Mouse (Mus musculus) mouse embryonic stem cell (cell line): ENCODE results near the gene Tspan18.

ENCODE experiments used
- in situ Hi-C, 2 experiments: fragments of 300-500 bp; cut with MboI; formaldehyde crosslinking; loops; 1 replicate in 1 of 2; 3 replicates in 1 of 2; pipeline ENCODE4 v1.14.3; 2019 to 2020; ENCODE audit warnings: low sequenced_read_pairs in 2 of 2, low pct_unique_long_range_greater_than_20kb in 1 of 2, mixed read lengths in 1 of 2; ENCODE audit not compliant: unreplicated experiment in 1 of 2

The Tspan18 gene

DNA sequence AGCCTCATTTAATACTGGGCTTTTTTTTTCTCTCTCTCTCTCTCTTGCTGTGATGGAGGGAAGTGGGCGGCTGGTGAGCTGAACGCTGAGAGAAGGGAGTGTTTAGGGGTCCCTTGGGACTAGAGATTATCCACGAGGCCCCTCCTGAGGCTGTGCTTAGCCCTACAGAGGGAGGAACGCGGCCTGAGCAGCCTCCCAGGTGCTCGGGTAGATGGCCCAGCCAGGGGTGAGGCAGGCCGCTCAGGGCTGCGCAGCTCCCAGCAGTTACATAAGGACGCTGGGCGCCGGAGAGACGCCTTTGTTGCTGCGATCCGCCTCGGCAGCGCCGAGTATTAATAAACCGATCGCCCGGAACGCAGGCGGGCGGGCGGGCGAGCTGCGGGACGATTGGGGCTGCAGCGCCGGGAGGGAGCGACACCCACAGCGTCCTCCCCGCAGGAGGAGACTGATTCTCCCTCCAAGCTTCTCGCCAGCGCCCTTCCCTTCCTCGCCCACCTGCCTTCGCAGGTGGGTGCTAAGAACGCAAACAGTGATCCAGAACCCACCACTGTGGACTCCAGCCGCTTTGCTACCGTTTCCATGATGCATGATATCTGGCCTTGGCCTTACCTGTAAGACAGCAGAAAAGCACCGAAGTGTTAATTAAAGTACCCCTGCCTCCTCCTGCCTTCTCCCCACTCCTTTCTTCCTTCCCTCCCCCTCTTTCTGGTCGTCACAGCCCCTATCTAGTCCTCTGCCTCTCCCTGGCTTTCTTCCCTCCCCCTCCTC is 154.0 kb downstream of the Tspan18 start:
- in situ Hi-C loops: no loop called here

DNA sequence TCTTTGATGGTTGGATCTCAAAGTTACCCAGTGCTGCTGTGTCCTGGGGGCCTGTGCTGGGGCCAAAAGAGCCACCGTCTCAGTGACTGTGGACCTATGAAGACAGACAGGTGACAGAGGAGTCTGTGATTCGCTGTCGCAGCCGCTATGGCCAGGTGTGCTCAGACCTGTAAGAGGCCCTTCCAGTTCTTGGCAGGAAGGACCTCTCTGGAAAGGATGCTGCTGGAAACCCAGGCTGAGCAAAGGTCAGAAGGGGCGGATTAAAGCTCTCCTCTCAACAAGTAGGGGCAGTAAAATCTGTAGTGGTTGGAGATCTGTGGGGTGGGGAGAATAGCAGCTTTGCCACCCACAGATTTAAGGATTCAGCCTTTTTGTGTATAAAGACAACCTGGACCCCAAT is 154.7 kb downstream of the Tspan18 start:
- in situ Hi-C loops: no loop called here

DNA sequence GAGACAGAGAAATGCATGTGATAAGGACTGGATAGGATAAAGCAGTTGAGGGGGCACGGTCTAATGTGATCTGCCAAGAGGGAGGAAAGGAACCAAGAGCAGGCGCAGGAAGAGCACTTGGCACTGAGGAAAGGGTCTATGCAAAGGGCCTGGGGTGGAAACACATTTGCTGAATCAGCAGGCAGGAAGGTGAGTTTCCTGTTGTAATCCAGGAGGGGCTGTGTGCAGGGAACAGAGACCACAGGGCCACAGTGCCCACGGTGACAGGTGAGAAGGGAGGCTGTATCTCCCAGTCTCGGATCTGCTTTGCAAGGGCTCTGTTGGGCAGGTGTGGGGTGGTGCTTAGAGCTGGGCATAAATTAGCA is 156.0 kb downstream of the Tspan18 start:
- in situ Hi-C loops: no loop called here

DNA sequence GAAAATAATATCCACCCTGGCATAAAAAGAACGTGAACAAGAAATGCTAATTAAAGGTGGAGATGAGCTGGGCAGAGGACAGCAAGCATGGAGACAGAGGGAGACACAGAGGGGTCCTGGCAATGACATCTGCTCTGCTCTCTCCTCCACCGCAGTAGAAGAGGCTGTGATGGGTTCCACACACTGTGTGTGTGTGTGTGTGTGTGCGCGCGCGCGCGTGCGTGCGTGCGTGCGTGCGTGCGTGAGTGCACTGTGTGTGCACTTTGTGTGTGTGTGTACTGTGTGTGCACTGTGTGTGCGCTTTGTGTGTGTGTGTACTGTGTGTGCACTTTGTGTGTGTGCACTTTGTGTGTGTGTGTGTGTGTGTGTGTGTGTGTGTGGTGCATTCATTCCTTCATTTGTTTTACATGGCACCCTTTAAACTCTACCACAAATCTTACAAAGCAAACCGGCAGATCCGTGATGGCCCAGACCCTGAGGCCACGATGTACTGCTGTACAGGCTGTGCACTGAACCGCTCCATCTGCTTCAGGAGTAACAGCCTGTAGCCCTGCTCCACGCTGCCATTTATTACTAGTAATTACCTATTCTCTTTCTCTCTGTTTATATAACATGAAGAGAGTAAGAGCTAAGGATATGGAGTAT is 156.5 kb downstream of the Tspan18 start:
- in situ Hi-C loops: no loop called here

DNA sequence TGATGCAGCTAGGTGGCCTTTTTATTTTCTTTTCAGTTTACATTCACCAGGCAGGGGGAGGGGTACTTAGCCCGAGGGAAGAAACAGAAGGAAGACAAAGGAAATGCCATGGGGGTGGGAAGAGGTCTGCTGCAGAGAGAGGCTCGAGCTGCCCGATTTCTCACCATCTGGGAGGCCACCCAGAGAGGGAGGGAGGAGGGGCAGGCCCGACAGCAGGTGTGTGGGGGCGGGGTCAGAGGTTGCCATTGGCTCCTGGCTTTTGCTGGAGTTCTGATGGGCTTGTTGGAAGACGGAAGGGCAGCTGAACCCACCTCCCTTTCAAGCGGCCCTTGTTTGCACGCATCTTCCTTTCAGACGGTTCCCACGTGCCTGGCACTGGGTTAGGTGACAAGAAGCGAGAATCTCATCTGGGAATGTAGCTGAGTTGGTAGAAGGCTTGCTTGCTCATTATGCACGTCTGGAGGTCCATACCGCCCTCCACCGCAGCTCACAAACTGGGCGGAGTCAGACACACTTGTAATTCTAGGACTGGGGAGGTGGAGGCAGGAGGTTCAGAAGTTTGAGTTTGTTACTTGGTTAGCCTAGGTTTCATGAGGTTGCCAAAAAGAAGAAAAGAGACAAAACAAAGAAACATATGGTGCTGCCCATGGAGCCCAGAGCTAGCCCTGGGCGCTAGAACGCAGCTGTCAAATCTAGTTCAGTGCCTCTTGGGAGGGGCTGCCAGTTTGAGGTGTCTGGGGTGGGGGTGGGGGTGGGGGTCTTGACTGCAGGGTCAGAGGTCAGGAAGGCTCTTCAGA is 157.2 kb downstream of the Tspan18 start:
- in situ Hi-C loops: no loop called here

DNA sequence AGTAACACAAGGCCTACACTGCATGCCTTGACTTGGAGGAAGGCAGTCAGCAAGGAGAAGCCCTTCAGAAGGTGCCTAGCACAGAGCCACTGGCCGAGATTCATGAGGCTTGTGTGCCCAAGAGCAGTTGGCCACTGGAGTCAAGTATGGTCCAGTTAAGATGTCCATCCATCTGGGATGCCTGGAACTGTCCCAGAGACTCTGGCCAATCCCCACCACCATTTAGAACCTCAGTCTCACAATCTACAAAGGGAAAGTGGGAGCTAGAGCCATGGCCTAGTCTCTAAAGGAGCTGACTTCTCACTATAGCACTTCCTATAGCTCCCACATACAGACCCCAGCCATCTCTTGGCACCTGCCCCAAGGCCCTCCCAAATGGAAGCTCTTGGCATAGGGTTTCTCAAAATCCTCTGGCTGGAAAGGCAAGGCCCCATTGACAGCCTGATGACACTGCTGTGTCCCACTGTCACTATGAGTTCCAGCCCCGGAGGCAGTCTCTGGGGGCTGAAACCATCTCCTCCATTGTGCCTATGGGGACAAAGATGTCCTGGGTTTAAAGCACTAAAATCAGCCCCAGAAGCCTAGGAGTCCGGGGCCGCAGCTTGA is 158.0 kb downstream of the Tspan18 start:
- in situ Hi-C loops: no loop called here

DNA sequence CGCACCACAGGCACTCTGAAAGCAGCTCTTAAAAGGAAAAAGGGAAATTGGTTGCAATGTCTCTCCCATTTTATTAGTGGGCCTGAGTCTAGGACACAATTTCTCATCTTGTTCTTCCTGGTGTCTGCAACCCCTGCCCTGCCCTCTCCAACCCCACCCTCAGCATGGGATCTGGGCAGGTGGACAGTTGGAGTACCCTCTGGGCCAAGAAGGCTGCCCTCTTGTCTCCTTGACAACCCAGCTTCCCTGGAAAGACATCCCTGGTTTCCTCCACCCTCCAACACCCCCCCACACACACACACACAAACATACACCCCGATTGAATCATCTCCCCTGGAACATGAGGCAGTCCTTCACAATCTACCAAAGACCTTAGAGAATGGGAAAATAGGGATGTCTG is 158.6 kb downstream of the Tspan18 start:
- in situ Hi-C loops: no loop called here

DNA sequence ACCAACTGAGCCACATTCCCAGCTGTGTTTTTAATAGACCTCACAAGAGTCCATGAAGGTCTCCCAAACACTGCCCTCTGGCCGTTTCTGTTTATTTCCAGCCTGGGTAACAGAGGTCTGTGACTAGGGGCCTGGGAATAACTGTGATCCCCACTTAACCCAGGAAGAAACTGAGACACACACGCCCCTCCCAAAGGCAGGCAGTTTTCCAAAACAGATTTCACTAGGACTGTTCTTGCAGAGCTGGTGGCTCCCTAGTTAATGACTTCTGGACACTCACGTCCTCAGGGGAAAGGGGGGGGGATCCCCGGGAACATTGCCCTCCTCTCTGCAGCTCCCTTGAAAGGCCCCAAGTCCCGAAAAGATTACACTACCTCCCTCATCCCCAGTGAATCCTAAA is 159.0 kb downstream of the Tspan18 start:
- in situ Hi-C loops: no loop called here

DNA sequence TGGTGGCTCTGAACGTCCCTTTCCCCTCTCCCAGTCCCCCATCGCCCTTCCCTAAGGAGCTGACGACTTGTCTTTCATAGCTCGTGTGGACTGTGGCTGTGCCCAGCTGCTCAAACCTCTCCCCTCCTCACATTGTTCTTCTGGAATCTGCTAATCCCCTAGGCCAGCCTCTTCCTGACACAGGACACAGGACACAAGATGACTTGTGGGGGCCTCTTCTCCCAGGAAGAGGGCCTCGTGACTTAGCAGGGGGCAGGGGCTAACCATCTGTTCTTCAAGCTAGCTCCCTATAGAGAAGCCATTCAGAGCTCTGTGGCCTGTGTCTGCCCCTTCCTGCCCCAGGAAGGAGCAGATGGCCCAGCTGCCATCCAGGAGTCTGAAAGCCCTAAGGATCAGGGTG is 160.1 kb downstream of the Tspan18 start:
- in situ Hi-C loops: no loop called here

DNA sequence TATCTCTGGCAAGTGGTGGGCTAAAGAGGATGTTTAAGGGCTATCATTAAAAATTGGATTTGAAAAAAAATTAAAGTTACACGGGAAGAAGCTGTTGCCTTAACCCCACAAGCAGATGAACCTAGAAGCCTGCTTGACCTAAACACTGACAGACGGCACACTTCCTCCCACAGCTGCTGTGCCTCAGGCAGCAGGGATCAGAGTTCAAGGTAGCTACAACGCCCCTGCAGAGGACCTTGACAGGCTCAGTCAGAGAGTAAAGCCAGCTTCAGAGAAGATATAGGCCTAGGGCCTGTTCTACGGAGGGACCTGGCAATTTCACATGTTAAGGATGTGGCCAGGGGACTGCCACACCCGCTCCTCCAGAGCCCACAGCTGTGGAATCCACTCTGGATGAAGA is 161.8 kb downstream of the Tspan18 start:
- in situ Hi-C loops: no loop called here

DNA sequence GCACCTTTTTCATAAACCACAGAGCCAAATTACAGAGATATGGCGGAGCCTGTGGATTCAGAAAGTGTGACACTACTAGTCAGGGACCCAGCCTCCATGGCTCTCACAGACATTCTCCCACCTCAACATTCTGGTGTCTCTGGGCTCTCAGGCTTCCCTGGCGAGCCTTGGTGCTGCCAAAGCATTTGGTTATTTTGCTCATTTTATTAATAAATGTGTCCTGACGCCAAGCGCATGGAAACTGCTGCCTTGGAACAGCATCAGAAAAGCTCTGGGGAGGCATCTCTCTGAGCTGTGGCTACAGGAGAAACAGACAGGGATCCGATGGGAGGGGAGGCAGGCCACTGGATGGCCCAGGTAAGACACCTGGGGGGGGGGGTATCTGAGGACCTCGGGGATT is 162.4 kb downstream of the Tspan18 start:
- in situ Hi-C loops: no loop called here

DNA sequence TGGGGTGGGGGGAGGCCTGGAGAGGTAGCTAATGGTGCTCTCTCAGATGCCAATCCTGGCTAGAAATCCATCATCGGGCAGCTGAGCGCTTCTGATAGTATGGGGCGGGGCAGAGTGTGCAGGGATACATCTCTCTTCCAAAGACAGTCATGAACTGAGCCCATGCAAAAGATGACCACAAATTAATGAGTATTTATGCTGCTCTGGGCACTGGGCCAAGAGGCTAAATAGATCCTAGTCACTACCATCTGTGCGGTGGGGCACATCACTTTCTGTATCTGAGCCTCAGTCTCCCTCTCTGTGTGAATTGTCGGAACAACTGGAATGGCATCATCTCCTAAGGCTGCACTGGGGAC is 163.5 kb downstream of the Tspan18 start:
- in situ Hi-C loops: no loop called here

DNA sequence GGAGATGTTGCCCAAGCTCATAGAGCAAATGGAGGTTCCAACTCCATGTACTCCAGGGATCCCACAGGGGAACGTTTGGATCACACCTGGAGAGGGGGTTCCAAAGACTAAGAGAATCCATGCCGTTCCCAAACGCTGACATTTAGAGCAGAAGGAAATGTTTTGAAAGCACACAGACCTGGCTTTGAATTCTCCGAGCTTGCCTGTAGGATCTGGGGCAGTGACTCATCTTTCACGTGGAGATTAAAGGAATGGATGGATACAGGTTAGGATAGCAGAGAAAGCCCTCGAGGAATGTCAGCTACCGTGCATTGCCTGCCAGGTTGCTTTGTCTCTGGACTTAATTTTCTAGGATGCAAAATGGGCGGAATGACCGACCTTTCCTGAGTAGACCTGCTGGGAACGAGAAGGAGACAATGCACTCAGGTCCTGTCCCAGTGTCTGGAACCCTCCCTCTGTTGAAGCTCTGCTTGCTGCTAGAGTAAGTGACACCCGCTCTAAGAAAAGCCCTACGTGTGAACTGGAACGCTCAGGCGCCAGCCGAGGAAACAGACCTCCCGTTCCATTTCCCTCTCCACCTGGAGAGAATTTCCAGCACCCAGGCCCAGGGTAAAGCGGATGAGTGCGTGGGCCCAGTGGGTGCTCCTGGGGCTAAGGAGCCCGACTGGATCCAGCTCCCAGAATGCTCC is 164.0 kb downstream of the Tspan18 start:
- in situ Hi-C loops: no loop called here

DNA sequence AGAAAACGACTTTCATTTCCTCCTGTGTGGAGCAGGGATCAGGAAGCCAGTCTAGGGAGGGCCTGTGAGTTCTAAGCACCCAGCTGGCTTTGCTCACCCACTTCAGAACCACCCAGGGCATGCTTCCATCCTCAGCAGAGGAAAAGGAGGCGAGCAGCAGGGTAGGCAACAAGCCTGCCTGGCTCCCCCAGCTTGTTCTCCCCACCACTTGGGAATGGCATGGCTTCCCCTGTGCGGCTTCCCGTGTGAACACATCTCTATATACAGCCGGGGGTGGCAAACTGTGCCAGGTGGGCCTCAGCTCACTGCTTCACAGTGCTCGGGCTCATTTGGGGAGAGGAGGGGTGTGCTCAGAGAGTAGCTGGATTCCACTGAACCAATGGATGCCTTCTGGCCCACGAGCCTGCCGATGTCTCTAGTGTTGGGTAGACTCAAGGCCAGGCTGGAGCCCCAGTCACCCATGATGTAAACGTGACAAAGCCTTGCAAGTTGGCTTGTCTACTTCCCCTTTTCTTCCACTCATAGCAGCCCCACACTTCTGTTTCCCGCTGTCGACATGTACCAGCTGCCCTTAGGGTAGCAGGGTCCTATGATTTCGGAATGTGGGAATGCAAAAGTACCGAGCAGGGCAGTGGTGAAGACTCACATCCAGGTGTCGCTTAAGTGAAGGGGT is 167.4 kb downstream of the Tspan18 start:
- in situ Hi-C loops: no loop called here

DNA sequence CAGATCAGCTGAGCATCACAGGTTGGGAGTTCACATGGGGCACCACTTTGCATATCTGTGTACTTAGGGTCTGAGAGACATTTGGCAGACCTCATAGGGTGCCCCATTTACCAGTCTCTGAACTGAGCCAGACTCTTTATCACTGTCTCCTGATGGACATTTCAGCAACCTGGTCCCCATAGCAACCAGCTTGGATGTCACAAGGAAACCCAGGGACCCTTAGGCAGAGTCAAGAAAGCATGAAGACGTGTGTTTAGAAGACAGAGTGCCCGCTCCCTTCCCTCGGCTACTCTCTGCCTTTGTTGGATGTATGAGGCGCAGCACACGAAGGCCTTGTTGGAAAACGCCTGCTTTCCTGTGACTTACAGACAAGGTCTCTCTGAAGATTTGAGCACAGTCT is 168.0 kb downstream of the Tspan18 start:
- in situ Hi-C loops: no loop called here

DNA sequence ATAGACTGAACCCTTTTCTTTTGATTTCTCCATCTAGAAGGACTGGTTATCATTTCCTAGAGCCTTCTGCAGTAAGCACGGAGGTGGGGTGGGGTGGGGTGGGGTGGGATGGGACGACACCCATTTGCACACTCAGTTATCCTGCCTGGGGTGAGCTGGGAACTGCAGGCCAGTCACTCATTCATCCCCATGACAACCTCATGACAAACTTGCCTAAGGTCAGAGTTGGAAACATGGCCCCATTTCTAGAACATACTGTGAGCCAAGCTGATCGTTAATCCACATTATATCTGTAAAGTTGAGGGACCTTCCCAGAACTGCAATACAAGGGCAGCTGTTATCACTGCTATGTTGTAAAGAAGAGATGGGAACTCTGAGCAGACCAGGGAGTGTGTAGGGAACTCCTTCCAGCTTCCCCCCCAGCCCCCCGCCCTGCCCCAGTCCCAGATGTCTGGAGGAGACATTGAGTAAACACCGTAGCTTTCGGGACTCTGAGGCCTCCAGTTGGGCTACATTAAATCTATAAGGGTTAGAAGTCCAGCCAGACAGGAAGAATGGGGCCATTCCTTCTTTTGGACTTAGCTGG is 170.5 kb downstream of the Tspan18 start:
- in situ Hi-C loops: no loop called here

DNA sequence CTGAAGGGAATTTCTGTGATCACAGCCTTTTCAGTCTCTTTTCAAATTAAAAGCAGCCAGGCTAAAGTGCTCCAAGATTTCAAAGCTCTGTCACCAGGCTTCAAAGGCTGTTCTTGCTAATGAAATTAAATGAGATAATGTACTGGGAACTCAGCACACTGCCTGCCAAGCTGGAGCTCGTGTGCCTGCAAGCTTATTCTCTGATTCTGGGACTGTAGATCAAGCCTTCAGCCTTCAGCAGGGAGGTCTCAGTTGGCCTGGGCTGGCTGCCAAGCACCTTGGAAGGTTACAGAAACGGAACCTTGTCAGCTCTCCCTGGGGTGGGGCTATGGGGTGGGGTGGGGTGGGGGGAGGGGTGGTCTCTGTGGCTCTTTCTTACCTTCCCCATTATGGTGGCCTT is 171.0 kb downstream of the Tspan18 start:
- in situ Hi-C loops: no loop called here

DNA sequence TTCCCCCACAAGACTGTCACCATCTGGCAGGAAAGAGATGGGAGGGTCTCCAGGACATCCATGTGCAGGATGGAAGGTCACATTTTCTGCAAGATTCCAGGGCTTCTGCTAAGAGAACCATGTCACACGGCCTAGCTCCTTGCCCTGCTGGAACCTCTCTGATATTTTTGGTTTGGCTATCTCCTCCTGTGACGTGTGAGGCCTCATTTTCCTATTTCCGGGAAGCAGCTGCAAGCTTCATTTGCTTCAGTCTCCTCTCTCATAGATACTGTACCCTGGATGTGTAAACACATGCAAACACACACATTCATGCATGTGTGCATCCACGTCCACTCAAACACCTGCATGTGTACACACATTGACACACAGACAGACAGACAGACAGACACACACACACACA is 171.5 kb downstream of the Tspan18 start:
- in situ Hi-C loops: no loop called here
